10 mouse cellular contexts compared by ENCODE assay signal in genomic region chr15:82952292-82952705, GRCm38 (mm10). TPM values are rescaled to one million over a fixed set of nuclear protein-coding genes. Genes with fewer than 3 reads are reported as not detected.
DNase-seq lines count a peak whose midpoint lies in the region; ATAC-seq and TF ChIP-seq lines count a peak whose summit lies in the region.
"Had no signal": no experiment of that assay in that cellular context is flagged by ENCODE, and none has a peak within 500 bp of the region (broad histone marks: within the 10 kb centered on the region; RNA-seq: fewer than 3 reads in every experiment).

No protein-coding gene starts in this region.

- peak; percentile 74 for DNase-seq in embryo, embryonic 10.5 days (ENCODE audit: low spot score)
- no peak for DNase-seq in kidney, adult 9 months
- DNase-seq in gastrocnemius, postnatal 14 days, result no peak
- DNase-seq in thymus, postnatal 10 days (ENCODE audit: low spot score in 2 of 2), result no peak

- H3K9me3 ChIP-seq in intestine, embryonic 15.5 days, result no peaks in the 10 kb centered on the region
- H3K9me3 ChIP-seq in intestine, postnatal 0 days (ENCODE audit: control insufficient read depth), result no peaks in the 10 kb centered on the region
- H3K9me3 ChIP-seq in hindbrain, embryonic 13.5 days, result no peaks in the 10 kb centered on the region
- no peaks in the 10 kb centered on the region for H3K9me3 ChIP-seq in neural tube, embryonic 12.5 days
- H3K9me3 ChIP-seq: G1E; liver, embryonic 15.5 days had no signal

- 20% methylated on average over 20 of the region's 20 CpGs for WGBS in intestine, embryonic 15.5 days
- WGBS in intestine, postnatal 0 days, result 25% methylated on average over 20 of the region's 20 CpGs
- WGBS in hindbrain, embryonic 13.5 days, result 2% methylated on average over 20 of the region's 20 CpGs
- WGBS in neural tube, embryonic 12.5 days, result 3% methylated on average over 20 of the region's 20 CpGs

- no peak overlapping the region for H3K9ac ChIP-seq in intestine, embryonic 15.5 days
- no peak overlapping the region for H3K9ac ChIP-seq in intestine, postnatal 0 days (ENCODE audit: low read depth, low read length)
- H3K9ac ChIP-seq in hindbrain, embryonic 13.5 days, result peak overlapping the region; percentile 61; the same call in 1 of the 2 replicates
- no peak overlapping the region for H3K9ac ChIP-seq in neural tube, embryonic 12.5 days
- H3K9ac ChIP-seq: liver, embryonic 15.5 days had no signal

- no peak overlapping the region for H3K4me3 ChIP-seq in intestine, embryonic 15.5 days (replicated peaks)
- no peak overlapping the region for H3K4me3 ChIP-seq in intestine, postnatal 0 days (ENCODE audit: low read depth, low read length)
- H3K4me3 ChIP-seq in hindbrain, embryonic 13.5 days, result no peak overlapping the region
- H3K4me3 ChIP-seq in neural tube, embryonic 12.5 days, result no peak overlapping the region
- H3K4me3 ChIP-seq: liver, embryonic 15.5 days had no signal

- intact Hi-C loops in gastrocnemius, postnatal 14 days (cut with DNase I; ENCODE audit: low total_unique reads), result no loop called here

- peaks cover 34% of the 10 kb centered on the region for H3K4me1 ChIP-seq in intestine, embryonic 15.5 days (replicated peaks)
- H3K4me1 ChIP-seq in intestine, postnatal 0 days (replicated peaks; ENCODE audit: control insufficient read depth, insufficient read depth, low read length), result no peaks in the 10 kb centered on the region
- peaks cover 99% of the 10 kb centered on the region for H3K4me1 ChIP-seq in hindbrain, embryonic 13.5 days (replicated peaks)
- H3K4me1 ChIP-seq in neural tube, embryonic 12.5 days, result peaks cover 61% of the 10 kb centered on the region
- H3K4me1 ChIP-seq: liver, embryonic 15.5 days had no signal

- H3K36me3 ChIP-seq in intestine, embryonic 15.5 days, result no peaks in the 10 kb centered on the region
- no peaks in the 10 kb centered on the region for H3K36me3 ChIP-seq in intestine, postnatal 0 days (ENCODE audit: control insufficient read depth, insufficient read depth)
- 0 out of 2 replicates have a peak, but pooled peaks cover 5% of the 10 kb centered on the region for H3K36me3 ChIP-seq in hindbrain, embryonic 13.5 days
- no peaks in the 10 kb centered on the region for H3K36me3 ChIP-seq in neural tube, embryonic 12.5 days
- H3K36me3 ChIP-seq: G1E; liver, embryonic 15.5 days had no signal

- no peak for ATAC-seq in intestine, embryonic 15.5 days
- ATAC-seq in intestine, postnatal 0 days, result no peak
- peak; percentile 67 for ATAC-seq in hindbrain, embryonic 13.5 days (ENCODE audit: low FRiP score)
- ATAC-seq in neural tube, embryonic 12.5 days (ENCODE audit: low FRiP score, low read depth), result peak; percentile 74

- peak overlapping the region; percentile 2; the same call in 1 of the 2 replicates for H3K4me2 ChIP-seq in intestine, embryonic 15.5 days (replicated peaks)
- no peak overlapping the region for H3K4me2 ChIP-seq in intestine, postnatal 0 days (replicated peaks; ENCODE audit: low read depth)
- 0 out of 2 replicates have a peak overlapping the region, but pooled peaks have one; percentile 27 for H3K4me2 ChIP-seq in hindbrain, embryonic 13.5 days
- peak overlapping the region; percentile 12 for H3K4me2 ChIP-seq in neural tube, embryonic 12.5 days (replicated peaks)
- H3K4me2 ChIP-seq: liver, embryonic 15.5 days had no signal

- TF ChIP-seq CTCF in intestine, postnatal 0 days (IDR thresholded peaks at IDR 0.05; ENCODE audit: low read depth), result no peak

- no peak overlapping the region for H3K27ac ChIP-seq in intestine, embryonic 15.5 days
- no peak overlapping the region for H3K27ac ChIP-seq in intestine, postnatal 0 days (ENCODE audit: low read depth, low read length)
- peak overlapping the region; percentile 77 for H3K27ac ChIP-seq in hindbrain, embryonic 13.5 days
- no peak overlapping the region for H3K27ac ChIP-seq in neural tube, embryonic 12.5 days
- H3K27ac ChIP-seq: liver, embryonic 15.5 days had no signal

- peaks cover 10% of the 10 kb centered on the region; the same call in 1 of the 2 replicates for H3K27me3 ChIP-seq in intestine, embryonic 15.5 days (replicated peaks)
- no peaks in the 10 kb centered on the region for H3K27me3 ChIP-seq in intestine, postnatal 0 days (replicated peaks; ENCODE audit: control insufficient read depth, insufficient read depth, low read length)
- H3K27me3 ChIP-seq in hindbrain, embryonic 13.5 days, result peaks cover 93% of the 10 kb centered on the region
- H3K27me3 ChIP-seq in neural tube, embryonic 12.5 days (replicated peaks), result peaks cover 80% of the 10 kb centered on the region

RNA-seq across cellular contexts. Expression of gene Tcf20, which starts 35.4 kb away (rescaled TPM):
- polyA plus RNA-seq in intestine, embryonic 15.5 days (2015; fragmentation: Nextera tagmentation; extraction: Ambion mirVana), result 7.0 and 7.7 TPM in 2 replicates
- 3.9 and 4.1 TPM in 2 replicates for polyA plus RNA-seq in intestine, postnatal 0 days (2015; fragmentation: Nextera tagmentation; extraction: Ambion mirVana)
- polyA plus RNA-seq in hindbrain, embryonic 13.5 days (2015; fragmentation: Nextera tagmentation; extraction: Ambion mirVana), result 11.8 and 12.6 TPM in 2 replicates
- polyA plus RNA-seq in neural tube, embryonic 12.5 days (2016; fragmentation: Nextera tagmentation; extraction: Ambion mirVana), result 9.8 and 11.8 TPM in 2 replicates
- 10 to 100 TPM; 21.9 to 26.0 TPM for total RNA-seq in gastrocnemius, postnatal 14 days (2021)

Comparison
In these comparisons a context has a peak if more than half of its experiments do, and no peak if none do; other contexts are left out.
1. ATAC-seq: peak in hindbrain, embryonic 13.5 days (single experiment) and neural tube, embryonic 12.5 days (single experiment); none in intestine, embryonic 15.5 days (single experiment) and intestine, postnatal 0 days (single experiment).